Mouse (Mus musculus): ENCODE data around the gene Rgs21.

The Rgs21 gene

GRCm38 (mm10) chr1:144567567-144567966, at the start of gene Rgs21:
TSS of gene Rgs21 (minus strand) at chr1:144567667.
- no peak for DNase-seq (ENCODE audit: low spot score)

DNA sequence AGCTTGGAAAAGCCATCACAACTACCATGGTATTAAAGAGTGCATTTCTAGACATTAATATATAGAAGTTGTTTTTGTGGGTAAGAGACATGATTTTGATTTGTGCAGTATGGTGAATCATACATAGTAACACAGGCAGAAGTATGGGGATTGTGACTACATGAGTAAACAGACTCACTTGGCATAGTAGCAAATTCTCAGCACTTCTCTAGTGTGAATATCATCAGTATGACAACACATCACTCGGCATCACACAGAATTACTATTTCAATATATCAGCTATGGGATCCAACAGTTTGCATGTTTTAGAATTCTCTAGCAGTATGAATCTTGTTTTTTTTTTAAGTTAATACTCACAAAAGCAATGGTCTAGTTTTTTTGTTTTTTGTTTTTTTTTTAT, 36.6 kb upstream of the Rgs21 start:
- DNase-seq (ENCODE audit: low spot score) = no peak

DNA sequence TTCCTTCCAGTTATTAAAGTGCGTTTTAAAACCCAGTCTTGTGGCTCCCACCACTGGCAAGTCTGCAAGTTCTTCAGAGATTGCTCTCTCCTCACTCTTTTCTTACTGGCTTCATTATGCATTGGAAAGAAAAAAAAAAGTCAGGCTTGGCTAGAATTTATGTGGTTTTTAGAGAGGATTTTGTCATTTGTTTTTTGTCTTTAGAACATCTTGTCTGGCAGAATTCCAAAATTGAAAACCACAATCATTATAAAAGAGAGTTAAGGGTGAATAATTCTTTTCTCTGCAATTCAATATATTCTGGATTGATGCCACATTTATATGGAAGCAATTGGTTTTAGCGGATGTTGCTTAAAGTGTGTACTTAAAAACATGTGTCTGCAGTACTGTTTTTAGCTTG, 35.5 kb upstream of the Rgs21 start:
- no peak for DNase-seq (ENCODE audit: low spot score)

DNA sequence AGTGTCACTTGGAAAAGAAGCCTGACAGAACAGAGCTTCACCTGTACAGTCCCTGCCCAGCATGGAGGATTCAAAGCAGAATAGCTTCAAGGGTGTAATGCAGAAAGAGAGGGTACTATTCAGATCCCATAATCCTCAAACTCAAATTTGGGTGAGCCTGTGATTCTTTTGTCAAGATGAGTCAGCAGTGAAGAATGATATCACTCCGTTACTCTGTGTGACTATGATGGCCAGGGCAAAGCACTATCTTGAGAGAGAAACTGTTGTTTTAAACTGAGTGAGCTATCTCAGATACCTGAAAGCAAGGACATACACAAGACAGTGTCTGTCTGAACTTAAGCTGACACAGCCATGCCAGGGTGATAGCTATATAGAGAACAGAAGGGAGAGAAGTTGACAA, 11.9 kb upstream of the Rgs21 start:
- no peak for DNase-seq (ENCODE audit: low spot score)

DNA sequence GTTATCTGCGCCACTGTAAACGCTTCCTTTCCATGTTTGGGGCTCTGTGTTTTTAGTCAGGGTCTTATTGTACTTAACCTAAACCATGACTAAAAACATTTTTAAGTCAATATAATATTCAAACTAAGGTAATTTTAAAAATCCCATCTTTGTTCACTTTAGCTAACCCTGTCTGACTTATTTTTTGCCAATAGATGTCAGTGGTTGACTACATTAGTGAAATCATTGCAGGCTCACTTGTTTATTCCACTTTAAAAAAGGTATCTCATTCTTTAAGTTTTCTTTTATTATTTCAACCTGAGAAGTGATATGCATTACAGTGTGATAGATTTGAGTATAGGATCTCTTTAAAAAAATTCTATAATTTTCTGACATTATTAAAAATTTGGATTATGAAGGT, 5.5 kb upstream of the Rgs21 start:
- DNase-seq (ENCODE audit: low spot score) = no peak

DNA sequence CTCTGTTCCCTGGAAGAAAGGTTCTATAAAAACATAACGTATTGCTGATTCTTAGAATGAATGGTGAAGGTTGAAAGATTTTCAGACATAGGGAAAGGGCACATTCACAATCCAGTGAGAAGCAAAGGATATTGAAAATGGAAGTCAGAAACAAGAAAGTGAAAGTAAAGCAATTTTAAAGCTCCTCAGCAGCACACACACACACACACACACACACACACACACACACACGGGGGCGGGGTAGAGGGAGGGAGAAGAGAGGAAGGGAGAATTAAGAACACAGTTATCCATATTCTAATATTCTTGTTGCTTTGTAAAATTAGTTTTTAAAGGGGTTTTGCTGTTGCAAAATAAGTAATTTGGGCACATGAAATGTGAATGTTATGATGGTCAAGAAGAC, 2.4 kb upstream of the Rgs21 start:
- DNase-seq (ENCODE audit: low spot score) = no peak

GRCm38 (mm10) chr1:144545142-144545541, 22.3 kb downstream of the Rgs21 start:
- no peak for DNase-seq (ENCODE audit: low spot score)

DNA sequence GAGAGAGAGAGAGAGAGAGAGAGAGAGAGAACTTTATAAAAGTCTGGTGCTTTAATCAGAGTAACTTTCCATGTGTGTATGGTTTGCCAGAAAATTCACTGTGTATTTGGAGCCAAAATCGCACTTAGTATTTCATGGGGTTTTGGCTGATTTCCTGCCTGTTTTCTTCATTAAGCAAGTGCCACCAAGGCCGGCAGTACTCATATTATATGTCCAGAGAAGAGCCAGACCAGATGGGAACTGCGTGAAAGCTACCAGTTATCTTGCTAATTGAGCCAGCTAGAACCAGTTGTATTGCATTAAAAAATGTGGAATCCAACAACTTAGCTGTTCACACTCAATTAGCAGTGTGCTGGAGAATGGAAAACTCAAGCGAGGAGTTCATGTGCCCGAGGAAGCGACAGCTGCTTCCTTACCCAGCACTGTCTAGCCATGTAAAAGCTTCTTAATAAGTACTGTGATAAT, 22.9 kb downstream of the Rgs21 start:
- DNase-seq (ENCODE audit: low spot score) = no peak

- DNase-seq (ENCODE audit: low spot score) = no peak
Measured at GRCm38 (mm10) chr1:144531746-144532145, 35.7 kb downstream of the Rgs21 start.

GRCm38 (mm10) chr1:144517878-144518426, 49.5 kb downstream of the Rgs21 start:
- DNase-seq (ENCODE audit: low spot score) = no peak

- DNase-seq (ENCODE audit: low spot score) = no peak
Measured at GRCm38 (mm10) chr1:144502241-144502640, 65.2 kb downstream of the Rgs21 start.

- DNase-seq (ENCODE audit: low spot score) = no peak
Measured at GRCm38 (mm10) chr1:144500423-144500822, 67.0 kb downstream of the Rgs21 start.

GRCm38 (mm10) chr1:144499719-144500118, 67.7 kb downstream of the Rgs21 start:
- no peak for DNase-seq (ENCODE audit: low spot score)

GRCm38 (mm10) chr1:144498725-144499124, 68.7 kb downstream of the Rgs21 start:
- DNase-seq (ENCODE audit: low spot score) = no peak

- no peak for DNase-seq (ENCODE audit: low spot score)
Measured at GRCm38 (mm10) chr1:144498051-144498450, 69.4 kb downstream of the Rgs21 start.

- no peak for DNase-seq (ENCODE audit: low spot score)
Measured at GRCm38 (mm10) chr1:144493336-144493735, 74.1 kb downstream of the Rgs21 start.

DNA sequence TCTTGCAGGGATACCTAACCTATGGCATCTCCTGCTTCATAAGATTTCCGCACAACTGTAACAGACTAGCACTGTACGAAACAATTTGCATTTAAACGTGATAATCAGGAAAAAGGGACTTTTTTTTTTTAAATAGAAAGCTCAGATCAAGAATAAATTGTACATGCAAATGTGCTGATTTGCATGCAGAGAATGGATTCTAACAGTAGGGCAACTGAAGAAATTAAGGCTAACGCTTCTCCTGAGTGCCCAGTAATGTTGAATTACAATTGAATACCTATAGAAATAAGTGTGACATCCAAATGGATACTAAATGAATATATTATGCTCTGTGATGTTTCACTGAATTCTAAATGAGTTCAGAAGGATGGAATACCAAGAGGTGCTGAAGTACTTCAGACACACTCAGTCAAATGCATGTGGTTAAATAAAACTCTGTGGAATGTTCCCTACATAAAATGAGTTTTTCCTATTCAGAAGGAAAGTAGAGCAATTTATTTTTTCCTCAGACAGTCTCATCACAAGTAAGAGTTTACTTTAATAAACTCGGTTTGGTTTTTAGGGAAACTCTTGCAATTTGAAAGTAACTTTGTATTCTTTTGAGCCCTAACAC, 79.1 kb downstream of the Rgs21 start:
- DNase-seq (ENCODE audit: low spot score) = no peak

Data from ovary, postnatal 14 days (tissue).